Mouse (Mus musculus) right cerebral cortex, postnatal 10 days (tissue): ENCODE data around the gene Alpk1.
A peak's percentile ranks its signal among the peaks of the same experiment; 100 is the strongest.

Experiments
- DNase-seq, 2 experiments: peaks; one replicate each; pipeline ENCODE4 v3.0.0; 2021; ENCODE audit warnings: low spot score in 2 of 2

Gene Alpk1

DNA sequence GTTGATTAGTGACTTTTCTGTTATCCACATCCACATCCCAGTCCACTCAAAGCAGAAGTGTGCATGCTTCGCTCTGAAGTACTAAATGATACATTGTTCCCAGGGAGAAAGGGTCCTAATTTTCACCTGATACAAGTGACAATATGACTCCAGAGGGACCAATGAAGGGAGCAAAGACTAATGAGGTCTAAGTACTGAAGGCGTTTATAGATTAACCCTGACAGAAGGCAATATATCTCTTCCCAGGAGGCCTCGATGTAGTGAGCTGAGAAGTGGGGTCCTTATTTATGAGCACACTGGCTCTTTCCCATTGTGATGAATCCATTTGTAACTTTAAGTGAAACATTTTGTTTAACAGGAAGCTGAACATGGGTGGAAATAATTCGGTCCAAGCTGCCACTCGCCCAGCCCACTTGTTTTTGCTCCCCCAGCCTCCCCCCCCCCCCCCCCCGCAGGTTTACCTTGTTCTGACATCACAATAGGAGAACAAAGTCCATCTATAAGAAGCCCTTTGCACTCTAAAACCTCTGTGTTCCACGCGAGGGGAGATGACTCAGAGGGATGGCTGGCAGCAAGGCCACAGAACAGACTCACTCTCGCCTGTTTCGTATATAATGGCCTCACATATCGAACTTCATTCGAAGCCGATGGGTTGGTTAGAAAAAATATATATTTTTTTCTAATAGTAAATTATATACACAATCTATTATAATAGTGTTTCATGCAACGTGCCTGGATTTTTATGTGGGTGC lies 36.5 kb downstream of the Alpk1 start:
- DNase-seq = no peak

DNA sequence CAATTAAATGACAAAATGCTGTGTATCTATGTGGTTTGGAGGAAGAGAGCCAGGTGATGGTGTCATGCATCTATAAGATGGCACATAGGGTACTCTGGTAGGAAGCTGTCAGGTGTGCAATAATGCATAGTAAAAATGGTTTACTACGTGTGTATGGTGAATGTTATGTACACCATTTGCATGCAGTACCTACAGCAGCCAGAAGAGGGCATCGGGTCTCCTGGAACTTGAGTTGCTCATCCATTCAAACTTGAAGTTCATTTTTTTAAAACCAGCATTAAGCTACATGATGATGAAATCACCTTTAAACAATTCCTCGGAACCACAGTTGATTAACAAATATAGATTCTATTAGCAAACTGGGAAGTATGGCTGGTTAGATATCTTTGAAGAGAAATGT lies 38.9 kb downstream of the Alpk1 start:
- no peak for DNase-seq

DNA sequence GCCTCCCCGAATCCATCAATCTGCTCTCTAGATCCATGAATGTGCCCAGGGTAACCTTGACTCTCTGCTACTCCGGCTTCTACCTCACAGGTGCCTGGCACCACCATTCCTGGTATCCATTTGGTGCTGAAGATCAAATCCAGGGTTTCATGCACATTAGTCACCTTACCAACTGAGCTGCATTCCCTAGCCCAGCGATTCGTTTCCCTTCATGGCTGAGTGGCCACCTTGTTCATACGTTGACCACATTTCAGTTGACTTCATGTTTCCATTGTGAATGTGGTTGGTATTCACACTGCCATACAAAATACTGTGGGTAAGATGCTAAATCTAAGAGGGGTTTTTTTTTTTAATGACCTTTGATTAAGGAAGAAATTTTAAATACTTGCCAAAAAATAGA lies 42.5 kb downstream of the Alpk1 start:
- DNase-seq = no peak

DNA sequence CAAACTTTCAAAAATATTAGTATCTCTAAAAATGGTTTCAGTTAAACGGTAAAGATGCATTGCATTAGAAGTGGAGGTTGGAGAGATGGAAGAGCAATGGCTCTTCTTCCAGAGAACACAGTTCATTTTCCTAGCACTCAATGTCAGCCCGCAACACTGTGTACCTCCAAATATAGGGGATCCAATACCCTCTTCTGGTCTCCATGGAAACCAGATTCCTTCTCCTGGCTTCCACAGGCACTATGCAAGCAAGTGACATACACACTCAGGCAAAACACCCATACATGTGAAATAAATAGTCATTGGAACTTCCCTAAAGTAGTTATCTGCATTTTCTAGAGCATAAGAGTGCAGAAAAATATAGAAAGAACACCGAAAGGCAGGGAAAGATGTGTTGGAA lies 44.9 kb downstream of the Alpk1 start:
- no peak for DNase-seq

DNA sequence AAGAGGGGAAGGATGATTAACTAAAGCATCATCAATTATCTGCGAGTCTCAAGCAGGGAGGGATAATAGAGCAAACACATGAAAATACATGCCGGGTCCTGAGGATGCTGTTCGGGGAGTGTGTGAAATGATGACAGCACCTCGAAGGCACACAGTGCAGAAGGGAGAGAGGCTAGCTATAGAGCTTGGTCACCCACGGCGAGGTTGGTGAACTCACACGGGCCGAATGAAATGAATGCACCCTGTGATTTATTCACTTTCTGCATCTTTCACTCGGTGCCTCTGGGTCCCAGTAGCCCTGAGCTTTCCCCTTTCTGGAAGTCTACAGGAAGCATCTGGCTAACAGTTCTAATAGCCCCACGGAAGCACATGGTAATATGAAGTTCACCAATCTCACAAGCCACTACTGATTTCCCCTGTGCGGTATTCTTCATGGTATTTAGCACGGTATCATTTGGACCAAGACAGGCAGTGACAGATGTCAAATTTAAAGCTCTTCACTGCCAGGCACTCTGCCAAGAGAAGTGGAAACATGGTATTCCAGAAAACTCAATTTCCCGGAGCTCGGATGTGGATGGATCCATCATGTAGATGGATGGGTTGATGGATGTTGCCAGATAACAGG lies 50.7 kb downstream of the Alpk1 start:
- no peak for DNase-seq

DNA sequence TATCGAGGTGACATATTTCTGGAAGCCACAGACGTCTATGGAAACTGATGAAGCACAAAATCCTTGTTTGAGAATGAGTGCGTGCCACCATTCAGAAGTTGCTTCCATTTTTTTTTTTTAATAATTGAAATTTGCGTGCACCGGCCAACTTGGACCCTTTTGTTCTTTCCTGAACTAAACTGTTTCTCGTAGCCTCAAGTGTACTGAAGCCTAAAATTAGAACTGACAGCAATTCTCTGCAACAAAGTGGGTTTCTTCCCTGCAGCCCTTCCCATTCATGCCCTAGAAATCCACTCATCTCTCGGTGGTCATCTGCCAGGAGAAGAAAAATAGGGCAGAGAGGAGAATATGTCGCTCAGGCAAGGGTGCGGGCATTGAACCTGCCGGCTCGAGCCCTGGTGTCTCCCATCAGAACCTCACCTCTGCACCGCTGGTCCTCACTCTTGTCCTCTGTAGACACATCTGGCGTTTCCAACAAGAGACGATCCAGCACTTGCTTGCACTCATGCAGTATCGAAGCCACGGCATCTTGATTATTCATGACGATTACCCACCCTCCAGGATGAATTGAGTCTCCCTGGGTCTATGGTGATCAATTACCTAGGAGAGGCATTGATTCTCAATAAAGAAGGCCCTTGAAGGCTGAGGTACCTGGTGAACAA lies 51.3 kb downstream of the Alpk1 start:
- DNase-seq = no peak

DNA sequence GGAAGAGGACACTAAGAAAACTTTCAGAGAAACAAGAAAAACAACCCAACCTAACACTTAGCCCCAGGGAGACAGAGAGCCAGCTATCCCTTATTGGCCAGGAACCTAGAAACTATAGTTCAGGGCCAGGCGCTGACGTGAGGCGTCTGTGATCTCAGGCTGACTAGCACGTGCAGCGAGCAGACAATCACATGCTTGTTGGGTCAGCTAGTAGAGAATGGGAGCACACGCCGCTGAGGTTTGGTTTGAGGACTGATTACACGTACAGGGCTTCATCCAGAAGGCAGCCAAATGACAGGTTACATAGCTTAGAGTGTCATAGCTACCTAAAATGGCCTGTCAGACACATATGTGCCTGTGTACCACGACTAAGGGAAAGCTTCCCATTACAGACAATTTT lies 52.3 kb downstream of the Alpk1 start:
- no peak for DNase-seq

DNA sequence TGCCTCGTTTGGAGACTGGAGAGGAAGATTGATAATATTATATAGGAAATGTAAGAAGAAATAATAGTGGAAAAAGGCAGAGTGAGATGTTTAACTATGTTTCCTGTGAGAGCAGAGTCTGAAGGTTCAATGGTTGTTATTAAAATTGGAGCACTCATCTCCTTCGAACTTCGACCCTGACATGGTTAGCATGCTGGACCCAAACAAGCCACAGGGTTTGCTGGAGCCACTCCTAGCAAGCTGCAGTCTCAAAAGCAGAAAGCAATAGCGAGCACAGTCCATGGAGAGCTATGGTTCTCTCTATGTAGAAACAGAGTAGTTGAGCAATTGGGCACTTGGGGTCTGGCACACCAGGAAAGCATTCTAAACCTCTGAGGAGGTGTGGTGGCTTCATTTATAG lies 59.4 kb downstream of the Alpk1 start:
- no peak for DNase-seq

DNA sequence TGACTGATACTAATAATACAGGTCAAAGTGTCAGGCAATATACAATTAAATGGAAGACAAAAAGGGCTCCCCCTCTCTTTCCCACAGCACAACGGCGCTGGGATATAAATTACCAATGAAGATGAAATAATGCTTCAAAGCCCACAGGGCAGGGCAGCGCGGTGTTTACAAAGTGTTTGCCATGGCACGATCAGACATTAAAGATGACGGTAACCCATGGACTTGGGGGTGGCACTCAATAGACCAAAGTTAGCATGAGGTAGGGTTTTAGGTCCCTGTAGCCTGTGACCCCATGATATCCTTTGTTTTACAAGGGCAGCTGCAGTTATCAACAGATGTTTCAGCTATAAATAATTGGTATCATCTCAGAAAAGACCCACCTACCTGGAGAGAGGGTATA lies 60.3 kb downstream of the Alpk1 start:
- no peak for DNase-seq

DNA sequence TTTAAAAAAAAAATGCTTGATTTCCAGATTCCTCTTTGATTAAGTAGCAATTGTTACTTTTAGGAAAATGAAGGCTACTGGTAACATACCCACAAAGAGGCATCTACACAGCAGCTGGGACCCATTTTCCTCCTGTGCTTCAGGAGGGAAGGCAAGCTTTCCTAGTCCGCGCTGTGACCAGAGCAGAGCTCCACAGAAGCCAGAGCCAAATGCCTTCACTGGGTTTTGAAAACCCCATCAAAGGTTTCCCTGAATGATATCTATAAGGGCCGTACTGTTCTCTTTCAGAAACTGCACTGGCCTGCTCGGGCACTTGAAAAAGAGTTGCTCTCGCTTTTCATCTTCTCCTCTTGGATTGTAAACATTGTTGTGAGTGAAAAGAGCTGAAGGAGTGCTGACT lies 60.7 kb downstream of the Alpk1 start:
- DNase-seq = no peak

DNA sequence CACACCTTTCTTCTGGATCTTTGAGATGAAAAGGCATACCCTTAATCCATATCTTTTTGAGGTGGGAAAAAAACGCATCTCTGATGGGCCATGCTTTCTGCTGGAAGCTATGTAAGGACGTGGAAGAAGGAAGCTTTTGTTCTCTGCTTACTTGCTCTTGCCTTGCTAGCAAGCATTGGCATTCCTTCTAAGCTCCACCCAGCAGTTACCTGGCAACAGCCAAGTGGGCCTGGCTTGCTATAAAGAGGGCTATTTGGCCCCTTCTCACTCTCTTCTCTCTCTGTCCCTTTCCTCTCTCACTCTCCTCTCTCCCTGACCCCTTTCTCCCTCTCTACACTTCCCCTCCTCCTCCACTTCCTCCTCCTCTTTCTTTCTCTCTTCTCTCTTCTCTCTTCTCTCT lies 63.6 kb downstream of the Alpk1 start:
- DNase-seq = no peak

DNA sequence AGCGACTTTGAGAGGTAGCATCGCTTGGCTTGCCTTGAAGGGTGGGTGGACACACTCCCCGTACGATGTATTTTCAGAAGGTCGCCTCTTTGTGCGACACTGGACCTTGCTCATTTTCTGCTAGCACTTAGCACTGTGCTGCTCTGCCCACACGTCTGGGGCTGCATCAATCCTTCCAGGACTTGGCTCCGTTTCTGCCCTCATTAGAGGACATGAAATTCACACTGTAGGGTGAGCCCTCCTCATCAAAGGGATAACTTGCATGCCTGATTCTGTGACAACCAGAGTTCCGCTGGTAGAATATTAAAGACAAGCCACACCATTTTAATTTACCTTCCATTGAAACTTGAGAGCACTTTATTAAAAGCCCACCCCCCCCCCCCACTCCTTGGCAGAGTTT lies 67.2 kb downstream of the Alpk1 start:
- DNase-seq = peak in 1 of 2 experiments; percentile 40

DNA sequence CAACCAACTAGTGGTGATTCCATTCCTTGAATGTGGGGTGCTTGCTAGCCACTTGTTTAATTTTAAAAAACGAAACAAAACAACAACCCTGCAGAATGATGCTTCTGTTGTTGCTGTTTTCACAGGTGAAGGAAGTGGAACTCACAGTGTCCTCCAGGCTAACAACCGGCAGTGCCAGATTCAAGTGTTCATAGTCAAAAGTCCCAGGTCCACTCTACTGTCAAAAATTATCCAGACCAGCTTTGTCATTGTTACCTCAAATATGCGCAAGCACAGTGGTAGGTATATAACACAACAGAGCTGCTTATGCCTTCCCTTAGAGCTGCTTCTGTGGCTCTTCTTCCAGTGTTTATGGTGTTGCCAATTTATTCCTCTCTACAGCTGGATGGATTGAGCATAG lies 68.8 kb downstream of the Alpk1 start:
- no peak for DNase-seq

DNA sequence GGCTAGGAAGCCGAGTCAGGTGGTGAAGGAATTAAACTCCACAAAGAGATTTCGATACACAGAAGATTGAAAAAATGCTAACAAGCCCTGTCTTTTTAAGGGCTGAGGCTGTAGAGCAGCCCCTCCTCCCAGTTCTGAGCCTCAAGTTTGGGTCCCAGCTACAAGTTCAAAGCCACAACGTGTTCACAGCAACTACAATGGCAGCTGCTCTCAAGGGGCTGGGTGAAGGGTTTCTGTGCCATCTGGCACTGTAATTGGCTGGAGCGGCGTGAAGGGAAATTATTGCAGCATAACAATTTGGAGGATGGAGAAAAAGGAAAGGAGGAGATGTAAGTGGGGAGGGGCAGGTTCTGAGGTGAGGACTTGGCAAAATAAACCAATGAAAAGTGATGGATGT lies 73.2 kb downstream of the Alpk1 start:
- DNase-seq = no peak

DNA sequence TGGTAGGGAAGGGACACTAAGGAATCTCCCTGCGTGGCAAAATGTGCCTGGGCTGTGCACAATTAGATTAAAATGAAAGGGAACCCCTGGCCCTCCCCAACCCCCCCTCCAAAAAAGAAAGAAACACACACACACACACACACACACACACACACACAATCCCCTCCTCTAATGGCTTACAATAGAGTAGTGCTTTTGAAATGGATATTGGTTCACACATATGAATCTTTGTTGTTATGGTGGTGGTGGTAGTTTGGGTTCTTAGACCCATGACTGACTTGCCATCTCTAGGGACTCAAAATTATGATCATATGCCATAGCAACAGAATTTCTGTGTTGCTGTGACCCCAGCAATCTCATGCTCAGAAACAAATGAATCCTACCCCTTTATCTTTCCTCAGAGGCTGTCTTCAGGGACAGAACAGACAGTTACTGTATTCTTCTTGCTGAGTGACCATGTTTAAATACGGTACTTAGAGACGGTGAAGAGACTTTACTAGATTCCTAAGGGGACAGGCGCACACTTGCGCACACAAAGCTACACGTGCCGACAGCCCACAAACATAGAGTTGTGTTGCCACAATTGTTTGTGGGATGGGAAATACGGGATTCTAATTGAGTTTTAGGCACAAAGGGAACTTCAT lies 73.8 kb downstream of the Alpk1 start:
- DNase-seq = no peak

DNA sequence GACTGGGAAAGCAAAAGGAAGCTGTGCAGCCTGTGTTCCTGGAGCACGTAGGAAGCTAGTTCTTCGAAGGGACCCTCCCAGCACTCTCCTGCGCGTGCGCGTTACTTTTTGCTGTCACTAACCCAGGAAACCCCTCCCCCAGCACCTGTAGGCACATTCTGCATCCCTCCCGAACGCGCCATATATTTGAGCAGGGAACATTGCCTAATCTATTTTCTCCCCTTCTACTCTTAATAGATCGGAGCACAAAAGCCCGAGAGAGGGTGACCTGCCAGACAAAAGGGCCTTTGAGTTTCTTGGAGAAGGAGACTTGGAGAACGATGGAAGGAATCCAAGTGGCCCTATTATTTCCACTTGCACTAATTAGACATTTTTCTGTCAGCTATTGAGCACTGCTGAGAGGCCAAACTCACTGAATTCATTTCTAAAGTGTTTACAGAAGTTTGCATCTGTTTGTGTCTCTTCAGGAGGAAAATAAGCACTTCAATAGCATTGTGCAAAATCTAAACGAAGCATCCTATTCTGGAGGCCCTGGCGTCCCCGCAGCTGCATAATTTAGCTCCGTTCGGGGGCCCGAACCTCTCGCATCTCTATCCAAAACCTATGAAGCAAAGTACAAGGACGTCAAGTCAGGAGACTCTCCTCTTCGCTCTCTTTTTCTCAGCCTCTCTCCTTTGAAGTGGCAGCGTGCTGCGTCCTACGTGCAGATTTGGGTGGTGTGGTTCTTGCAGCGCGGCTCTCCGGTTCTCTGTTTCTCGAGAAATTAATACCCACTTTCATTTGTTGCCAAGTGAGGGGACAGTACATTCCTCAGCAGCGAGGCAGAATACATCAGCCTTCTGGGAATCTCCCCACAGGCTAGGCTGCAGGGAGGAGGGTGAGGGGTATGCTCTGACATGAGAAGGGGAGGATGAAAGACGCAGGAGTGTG lies 74.5 kb downstream of the Alpk1 start:
- peak; percentile 59 to 71 for DNase-seq

DNA sequence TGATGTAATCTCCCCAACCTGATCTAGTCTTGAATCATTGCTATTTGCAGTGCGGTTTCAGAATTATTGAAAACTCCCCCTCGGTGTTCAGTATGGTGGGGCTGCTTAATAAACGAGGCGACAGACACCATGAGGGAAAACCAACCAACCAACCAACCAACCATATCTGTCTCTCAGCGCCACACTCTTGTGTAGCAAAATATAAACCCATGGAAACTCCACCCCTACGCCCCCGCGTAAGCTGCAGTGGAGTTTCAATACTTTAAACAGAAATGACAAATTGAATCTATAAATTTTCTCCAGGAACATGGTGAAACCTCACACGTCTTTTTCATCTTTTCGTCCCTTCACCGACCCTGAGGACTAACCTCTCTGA lies 75.2 kb downstream of the Alpk1 start:
- DNase-seq = no peak

DNA sequence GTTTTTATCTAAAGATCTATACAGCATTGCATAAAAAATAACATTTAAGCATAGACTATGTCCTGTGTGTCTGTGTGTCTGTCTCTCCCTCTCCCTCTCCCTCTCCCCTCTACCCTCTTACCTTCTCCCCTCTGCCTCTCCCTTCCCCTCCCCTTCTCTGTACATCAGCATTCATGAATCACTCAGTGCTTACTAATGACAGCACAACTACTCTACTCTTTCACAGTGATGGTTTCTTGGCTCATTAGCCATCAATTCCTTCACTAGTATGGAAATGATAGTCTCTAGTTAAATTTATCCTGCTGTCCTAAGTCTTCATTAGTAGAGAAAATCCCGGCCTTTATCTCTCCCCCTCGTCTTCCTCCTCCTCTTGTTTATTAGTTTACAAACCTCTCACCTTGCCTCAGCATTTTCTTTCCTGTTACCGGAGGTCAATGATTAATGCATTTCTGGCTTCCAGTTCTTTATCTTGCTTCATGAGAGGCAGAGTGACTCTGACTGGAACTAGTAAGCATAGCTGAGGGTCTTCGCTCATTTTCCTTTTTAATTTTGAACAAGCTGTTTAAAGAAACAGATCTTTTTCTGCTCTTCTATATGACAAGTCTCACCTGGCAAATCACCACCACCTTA lies 79.0 kb downstream of the Alpk1 start:
- DNase-seq = no peak

DNA sequence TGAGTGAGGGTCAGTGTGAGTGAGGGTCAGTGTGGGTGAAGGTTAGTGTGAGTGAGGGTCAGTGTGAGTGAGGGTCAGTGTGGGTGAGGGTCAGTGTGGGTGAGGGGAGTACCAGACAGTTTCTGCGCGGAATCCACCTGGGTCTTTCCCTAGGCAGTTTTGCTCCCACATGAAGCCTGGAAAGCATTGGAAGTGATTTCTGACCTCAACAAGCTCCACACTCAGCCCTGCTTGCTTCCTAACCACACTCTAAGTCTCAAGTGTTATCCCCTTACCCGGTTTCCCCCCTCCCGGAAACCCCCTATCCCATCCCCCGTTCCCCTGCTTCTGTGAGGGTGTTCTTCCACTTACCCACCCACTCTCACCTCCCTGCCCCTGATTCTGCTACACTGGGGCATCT lies 81.7 kb downstream of the Alpk1 start:
- DNase-seq = no peak

DNA sequence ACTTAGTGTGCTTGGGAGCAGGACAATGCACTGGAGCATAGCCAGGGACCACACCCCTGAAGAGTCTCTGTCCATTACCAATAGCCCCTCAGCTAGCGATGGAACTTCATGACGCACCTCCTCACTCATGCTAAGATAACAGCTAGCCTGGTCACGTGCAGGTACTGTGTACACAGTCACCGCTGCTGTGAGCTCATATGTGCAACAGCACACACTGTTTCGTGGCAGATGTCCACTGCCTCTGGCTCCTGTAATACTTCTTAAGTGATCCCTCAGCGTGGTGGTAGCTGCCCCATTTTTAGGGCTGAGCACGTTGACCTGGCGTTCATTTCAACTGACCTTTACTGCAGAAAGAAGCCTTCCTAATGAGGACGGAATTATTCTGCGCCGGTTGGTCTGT lies 83.8 kb downstream of the Alpk1 start:
- DNase-seq = no peak
